In the genomic region with DNA sequence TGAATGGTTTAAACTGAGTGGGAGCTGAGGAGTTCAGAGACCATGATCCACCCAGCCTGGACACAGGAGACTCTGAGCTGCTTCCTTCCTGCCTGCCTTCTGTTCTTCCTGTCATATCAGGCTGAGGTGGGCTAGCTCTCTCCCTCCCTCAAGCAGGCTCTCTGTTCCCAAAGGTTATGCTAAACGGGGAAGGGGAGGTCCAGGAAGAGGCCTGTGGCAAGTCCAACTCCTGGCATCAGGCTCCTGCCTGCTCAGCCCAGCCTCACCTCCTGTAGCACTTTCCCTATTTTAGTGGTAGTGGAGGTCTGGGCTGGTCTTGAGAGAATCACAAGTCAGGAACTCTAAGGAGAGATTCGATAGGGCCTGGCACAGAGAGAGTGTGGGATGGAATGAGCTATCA, we compare ENCODE assay signal across 7 mouse cellular contexts. TPM values are rescaled to one million over a fixed set of nuclear protein-coding genes. Genes with fewer than 3 reads are reported as not detected.
A peak's percentile ranks its signal among the peaks of the same experiment; 100 is the strongest.
DNase-seq lines count a peak whose midpoint lies in the region; ATAC-seq and TF ChIP-seq lines count a peak whose summit lies in the region.

No protein-coding gene starts in this region.

- H3K9me3 ChIP-seq in lung, embryonic 16.5 days (ENCODE audit: control insufficient read depth, low read length), result no peaks in the 10 kb centered on the region
- H3K9me3 ChIP-seq in forebrain, embryonic 10.5 days, result no peaks in the 10 kb centered on the region
- H3K9me3 ChIP-seq in intestine, postnatal 0 days (ENCODE audit: control insufficient read depth), result no peaks in the 10 kb centered on the region

- no peaks in the 10 kb centered on the region for H3K27me3 ChIP-seq in lung, embryonic 16.5 days (ENCODE audit: control insufficient read depth, insufficient read depth, low read depth, low read length)
- peaks cover 66% of the 10 kb centered on the region for H3K27me3 ChIP-seq in forebrain, embryonic 10.5 days (ENCODE audit: poor library complexity, severe bottlenecking)
- H3K27me3 ChIP-seq in intestine, postnatal 0 days (replicated peaks; ENCODE audit: control insufficient read depth, insufficient read depth, low read length), result no peaks in the 10 kb centered on the region

- H3K36me3 ChIP-seq in lung, embryonic 16.5 days (ENCODE audit: control insufficient read depth, insufficient read depth, low read length), result no peaks in the 10 kb centered on the region
- peaks cover 6% of the 10 kb centered on the region; the same call in 1 of the 2 replicates for H3K36me3 ChIP-seq in forebrain, embryonic 10.5 days (replicated peaks)
- H3K36me3 ChIP-seq in intestine, postnatal 0 days (ENCODE audit: control insufficient read depth, insufficient read depth), result peaks cover 4% of the 10 kb centered on the region; the same call in 1 of the 2 replicates

- peak overlapping the region; percentile 82 for H3K27ac ChIP-seq in lung, embryonic 16.5 days (ENCODE audit: low read length)
- peak overlapping the region; percentile 93 for H3K27ac ChIP-seq in forebrain, embryonic 10.5 days
- H3K27ac ChIP-seq in intestine, postnatal 0 days (ENCODE audit: low read depth, low read length), result peak overlapping the region; percentile 41; the same call in 1 of the 2 replicates
- H3K27ac ChIP-seq in olfactory bulb, adult 2 months (ENCODE audit: insufficient read depth, low read depth, low read length), result no peak overlapping the region

- H3K4me2 ChIP-seq in lung, embryonic 16.5 days (ENCODE audit: low read depth, low read length), result peak overlapping the region; percentile 69
- H3K4me2 ChIP-seq in intestine, postnatal 0 days (replicated peaks; ENCODE audit: low read depth), result peak overlapping the region; percentile 98

- DNase-seq in lung, postnatal 10 days, result no peak
- DNase-seq in forebrain, embryonic 10.5 days (ENCODE audit: extremely low spot score, low spot score), result no peak
- DNase-seq in ovary, adult 18-20 months (ENCODE audit: low spot score), result no peak
- DNase-seq in layer of hippocampus, postnatal 14 days (ENCODE audit: low spot score in 2 of 2), result no peak

- peaks cover 34% of the 10 kb centered on the region for H3K4me1 ChIP-seq in lung, embryonic 16.5 days (replicated peaks; ENCODE audit: control insufficient read depth, insufficient read depth, low read length)
- peaks cover 77% of the 10 kb centered on the region for H3K4me1 ChIP-seq in forebrain, embryonic 10.5 days
- peaks cover 10% of the 10 kb centered on the region; the same call in 1 of the 2 replicates for H3K4me1 ChIP-seq in intestine, postnatal 0 days (replicated peaks; ENCODE audit: control insufficient read depth, insufficient read depth, low read length)
- peaks cover 40% of the 10 kb centered on the region for H3K4me1 ChIP-seq in olfactory bulb, adult 2 months (ENCODE audit: control insufficient read depth, insufficient read depth, low read length)

- TF ChIP-seq CTCF in intestine, postnatal 0 days (IDR thresholded peaks at IDR 0.05; ENCODE audit: low read depth), result no peak
- no peak for TF ChIP-seq CTCF in olfactory bulb, adult 2 months (IDR thresholded peaks at IDR 0.05; ENCODE audit: insufficient read depth, low read depth, low read length)

- peak overlapping the region; percentile 85 for H3K4me3 ChIP-seq in lung, embryonic 16.5 days (ENCODE audit: low read length)
- peak overlapping the region; percentile 91 for H3K4me3 ChIP-seq in forebrain, embryonic 10.5 days
- peak overlapping the region; percentile 91 for H3K4me3 ChIP-seq in intestine, postnatal 0 days (ENCODE audit: low read depth, low read length)
- peak overlapping the region; percentile 91 for H3K4me3 ChIP-seq in olfactory bulb, adult 2 months (ENCODE audit: insufficient read depth, low read depth, low read length)

- 25% methylated on average over 2 of the region's 2 CpGs for WGBS in lung, embryonic 16.5 days
- 27% methylated on average over 2 of the region's 2 CpGs for WGBS in forebrain, embryonic 10.5 days
- WGBS in intestine, postnatal 0 days, result 30% methylated on average over 2 of the region's 2 CpGs
- 46% methylated on average over 2 of the region's 2 CpGs for WGBS in olfactory bulb, adult 2 months

- TF ChIP-seq POLR2A in olfactory bulb, adult 2 months (IDR thresholded peaks at IDR 0.05; ENCODE audit: insufficient read depth, low read depth, low read length), result no peak

- ATAC-seq in lung, embryonic 16.5 days (ENCODE audit: low read depth), result no peak
- ATAC-seq in intestine, postnatal 0 days, result no peak

- H3K9ac ChIP-seq in lung, embryonic 16.5 days (ENCODE audit: low read length), result peak overlapping the region; percentile 94
- H3K9ac ChIP-seq in intestine, postnatal 0 days (ENCODE audit: low read depth, low read length), result peak overlapping the region; percentile 92

RNA-seq across cellular contexts. Expression of a gene that starts 12.0 kb away (rescaled TPM):
- 2.7 and 3.6 TPM in 2 replicates for polyA plus RNA-seq in lung, embryonic 16.5 days (2015; fragmentation: Nextera tagmentation; extraction: Ambion mirVana)
- 0.79 and 1.1 TPM in 2 replicates for polyA plus RNA-seq in forebrain, embryonic 10.5 days (2016; fragmentation: Nextera tagmentation; extraction: Ambion mirVana)
- 39.5 and 54.4 TPM in 2 replicates for polyA plus RNA-seq in intestine, postnatal 0 days (2015; fragmentation: Nextera tagmentation; extraction: Ambion mirVana)
- not detected in 2 replicates for polyA plus RNA-seq in olfactory bulb, adult 2 months (2012; ENCODE audit: insufficient read depth, insufficient read length, low replicate concordance, missing spikeins)
- 10 to 100 TPM; 13.1 to 13.8 TPM for total RNA-seq in layer of hippocampus, postnatal 14 days (2021)

RNA-seq across cellular contexts. Expression of a gene that starts 15.7 kb away (rescaled TPM):
- 5.8 and 7.3 TPM in 2 replicates for polyA plus RNA-seq in lung, embryonic 16.5 days (2015; fragmentation: Nextera tagmentation; extraction: Ambion mirVana)
- 10.8 and 13.2 TPM in 2 replicates for polyA plus RNA-seq in forebrain, embryonic 10.5 days (2016; fragmentation: Nextera tagmentation; extraction: Ambion mirVana)
- 33.2 and 35.0 TPM in 2 replicates for polyA plus RNA-seq in intestine, postnatal 0 days (2015; fragmentation: Nextera tagmentation; extraction: Ambion mirVana)
- not detected in 2 replicates for polyA plus RNA-seq in olfactory bulb, adult 2 months (2012; ENCODE audit: insufficient read depth, insufficient read length, low replicate concordance, missing spikeins)
- 100 to 1,000 TPM; 166 to 175 TPM for total RNA-seq in layer of hippocampus, postnatal 14 days (2021)

RNA-seq across cellular contexts. Expression of a gene that starts 15.8 kb away (rescaled TPM):
- polyA plus RNA-seq in lung, embryonic 16.5 days (2015; fragmentation: Nextera tagmentation; extraction: Ambion mirVana), result 257 and 295 TPM in 2 replicates
- polyA plus RNA-seq in forebrain, embryonic 10.5 days (2016; fragmentation: Nextera tagmentation; extraction: Ambion mirVana), result 117 and 122 TPM in 2 replicates
- polyA plus RNA-seq in intestine, postnatal 0 days (2015; fragmentation: Nextera tagmentation; extraction: Ambion mirVana), result 197 and 213 TPM in 2 replicates
- polyA plus RNA-seq in olfactory bulb, adult 2 months (2012; ENCODE audit: insufficient read depth, insufficient read length, low replicate concordance, missing spikeins), result 578 TPM in 1 of 2 replicates, not detected in the other
- 100 to 1,000 TPM; 343 to 377 TPM for total RNA-seq in layer of hippocampus, postnatal 14 days (2021)

RNA-seq across cellular contexts. Expression of a gene that starts 52.2 kb away (rescaled TPM):
- 16.1 and 19.5 TPM in 2 replicates for polyA plus RNA-seq in lung, embryonic 16.5 days (2015; fragmentation: Nextera tagmentation; extraction: Ambion mirVana)
- polyA plus RNA-seq in forebrain, embryonic 10.5 days (2016; fragmentation: Nextera tagmentation; extraction: Ambion mirVana), result 22.8 and 25.9 TPM in 2 replicates
- 6.1 and 7.0 TPM in 2 replicates for polyA plus RNA-seq in intestine, postnatal 0 days (2015; fragmentation: Nextera tagmentation; extraction: Ambion mirVana)
- not detected in 2 replicates for polyA plus RNA-seq in olfactory bulb, adult 2 months (2012; ENCODE audit: insufficient read depth, insufficient read length, low replicate concordance, missing spikeins)
- 10 to 100 TPM; 15.3 to 17.7 TPM for total RNA-seq in layer of hippocampus, postnatal 14 days (2021)
